Mouse (Mus musculus) splenic B cell, adult 2 months (primary cell): Measurements from ENCODE around the gene Mbd3.

Source experiments
- DNase-seq: peaks from one replicate; pipeline ENCODE4 v3.0.0-alpha.2; 2011; ENCODE audit warnings: low read depth, low spot score
- H3K27me3 ChIP-seq: 2 replicates; pipeline ENCODE4 v1.6.1; 2012; ENCODE audit warnings: mild to moderate bottlenecking, low read length, moderate library complexity, mixed read lengths; ENCODE audit not compliant: control insufficient read depth, poor library complexity, insufficient read depth, severe bottlenecking
- H3K36me3 ChIP-seq: 2 replicates; pipeline ENCODE4 v1.6.1; 2012; ENCODE audit warnings: mild to moderate bottlenecking, low read length, moderate library complexity, mixed read lengths; ENCODE audit not compliant: control insufficient read depth, poor library complexity, insufficient read depth, severe bottlenecking

The Mbd3 gene

GRCm38 (mm10) chr10:80399191-80399972 is at the start of gene Mbd3:
Gene Mbd3, minus strand, starts transcription at chr10:80399550.
- H3K36me3 ChIP-seq: peaks cover 9% of the 10 kb centered on the region
- DNase-seq: peak; percentile 100
- H3K27me3 ChIP-seq: no peaks in the 10 kb centered on the region

GRCm38 (mm10) chr10:80445898-80446601 is 46.7 kb upstream of the Mbd3 start:
- Histone ChIP-seq H3K36me3 (no peaks in the 10 kb centered on the region), H3K27me3 (no peaks in the 10 kb centered on the region)
- peak; percentile 94 for DNase-seq

GRCm38 (mm10) chr10:80445052-80445451 is 45.7 kb upstream of the Mbd3 start:
- H3K36me3 ChIP-seq: no peaks in the 10 kb centered on the region
- no peaks in the 10 kb centered on the region for H3K27me3 ChIP-seq
- DNase-seq: no peak

GRCm38 (mm10) chr10:80444339-80445045 is 45.1 kb upstream of the Mbd3 start:
- DNase-seq: no peak
- H3K27me3 ChIP-seq: no peaks in the 10 kb centered on the region
- H3K36me3 ChIP-seq: no peaks in the 10 kb centered on the region

GRCm38 (mm10) chr10:80443575-80444278 is 44.4 kb upstream of the Mbd3 start:
- no peak for DNase-seq
- H3K27me3 ChIP-seq: no peaks in the 10 kb centered on the region
- H3K36me3 ChIP-seq: no peaks in the 10 kb centered on the region

- peak; percentile 77 for DNase-seq
- H3K36me3 ChIP-seq: no peaks in the 10 kb centered on the region
Observed at GRCm38 (mm10) chr10:80442989-80443388, 43.6 kb upstream of the Mbd3 start.

GRCm38 (mm10) chr10:80441598-80441997 is 42.2 kb upstream of the Mbd3 start:
- H3K27me3 ChIP-seq: no peaks in the 10 kb centered on the region
- no peak for DNase-seq
- H3K36me3 ChIP-seq: no peaks in the 10 kb centered on the region

More at GRCm38 (mm10) chr10:80442989-80443388, 43.6 kb upstream of the Mbd3 start:
- H3K27me3 ChIP-seq: no peaks in the 10 kb centered on the region

- Histone ChIP-seq H3K36me3 (no peaks in the 10 kb centered on the region), H3K27me3 (no peaks in the 10 kb centered on the region)
- no peak for DNase-seq
Observed at GRCm38 (mm10) chr10:80440031-80440430, 40.7 kb upstream of the Mbd3 start.

GRCm38 (mm10) chr10:80437973-80438372 is 38.6 kb upstream of the Mbd3 start:
- Histone ChIP-seq H3K36me3 (no peaks in the 10 kb centered on the region), H3K27me3 (no peaks in the 10 kb centered on the region)
- no peak for DNase-seq

- Histone ChIP-seq H3K27me3 (no peaks in the 10 kb centered on the region), H3K36me3 (no peaks in the 10 kb centered on the region; the same call in 1 of the 2 replicates)
- DNase-seq: peak; percentile 36
Observed at GRCm38 (mm10) chr10:80436276-80436675, 36.9 kb upstream of the Mbd3 start.

GRCm38 (mm10) chr10:80435764-80436163 is 36.4 kb upstream of the Mbd3 start:
- H3K36me3 ChIP-seq: no peaks in the 10 kb centered on the region; the same call in 1 of the 2 replicates
- no peaks in the 10 kb centered on the region for H3K27me3 ChIP-seq
- DNase-seq: no peak

- H3K27me3 ChIP-seq: no peaks in the 10 kb centered on the region
- no peak for DNase-seq
- no peaks in the 10 kb centered on the region; the same call in 1 of the 2 replicates for H3K36me3 ChIP-seq
Observed at GRCm38 (mm10) chr10:80434823-80435222, 35.5 kb upstream of the Mbd3 start.

- Histone ChIP-seq H3K27me3 (no peaks in the 10 kb centered on the region), H3K36me3 (no peaks in the 10 kb centered on the region; the same call in 1 of the 2 replicates)
- DNase-seq: no peak
Observed at GRCm38 (mm10) chr10:80434233-80434592, 34.9 kb upstream of the Mbd3 start.

GRCm38 (mm10) chr10:80433513-80434232 is 34.3 kb upstream of the Mbd3 start, which contains the start of gene Tcf3:
Gene Tcf3, minus strand, starts transcription at chr10:80433647.
- H3K36me3 ChIP-seq: no peaks in the 10 kb centered on the region; the same call in 1 of the 2 replicates
- H3K27me3 ChIP-seq: no peaks in the 10 kb centered on the region
- peak; percentile 97 for DNase-seq
